Mouse (Mus musculus): ENCODE results near the gene Krt33a.

The Krt33a gene

GRCm38 (mm10) chr11:99988530-99988929 lies 27.5 kb downstream of the Krt33a start:
- in situ Hi-C loops (cut with MboI, MseI) = no loop called here

- in situ Hi-C loops (cut with MboI, MseI) = no loop called here
Measured at GRCm38 (mm10) chr11:99986180-99986647, 29.8 kb downstream of the Krt33a start, which contains the start of gene Krtap16-1. Gene Krtap16-1 (minus strand): TSS chr11:99986597.

GRCm38 (mm10) chr11:99985291-99986092 lies 30.5 kb downstream of the Krt33a start:
- in situ Hi-C loops (cut with MboI, MseI) = no loop called here

GRCm38 (mm10) chr11:99983442-99983841 lies 32.6 kb downstream of the Krt33a start:
- in situ Hi-C loops (cut with MboI, MseI) = no loop called here

- in situ Hi-C loops (cut with MboI, MseI) = no loop called here
Measured at GRCm38 (mm10) chr11:99982731-99983130, 33.3 kb downstream of the Krt33a start.

- in situ Hi-C loops (cut with MboI, MseI) = no loop called here
Measured at GRCm38 (mm10) chr11:99978953-99979352, 37.1 kb downstream of the Krt33a start, which contains the start of gene Krtap29-1. Gene Krtap29-1 (minus strand): TSS chr11:99979053.

GRCm38 (mm10) chr11:99965961-99966360 lies 50.1 kb downstream of the Krt33a start:
- in situ Hi-C loops (cut with MboI, MseI) = no loop called here

- in situ Hi-C loops (cut with MboI, MseI) = no loop called here
Measured at GRCm38 (mm10) chr11:99964213-99964612, 51.8 kb downstream of the Krt33a start.

Data from T-helper 17 cell (primary cell).